Mouse (Mus musculus): ENCODE results near the gene Chn1. TPM values are rescaled to one million over a fixed set of nuclear protein-coding genes. Genes with fewer than 3 reads are reported as not detected.

The Chn1 gene
- total RNA-seq, 2 experiments from 2014 or later: 33.2 to 33.8 TPM

DNA sequence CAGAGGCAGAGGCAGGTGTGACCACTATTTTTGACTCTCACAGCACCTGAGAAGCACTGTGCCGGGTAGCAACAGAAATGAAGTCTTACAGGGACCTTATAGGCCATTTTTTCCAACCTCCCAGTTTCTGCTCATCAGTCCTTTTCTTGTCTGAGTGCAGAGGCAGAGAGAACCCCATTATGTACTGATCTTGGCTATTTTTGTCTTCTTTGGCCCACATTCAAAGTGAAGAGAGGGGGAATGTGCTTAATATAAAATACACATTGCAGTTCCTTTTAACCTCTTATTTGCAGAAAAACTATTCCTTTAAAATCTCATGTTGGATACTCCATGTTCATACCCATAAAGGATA lies 120.3 kb downstream of the Chn1 start:
- no peak for DNase-seq
- intact Hi-C loops (cut with DNase I): loop anchor here (5.0 kb wide), 1 partner anchor 68 kb away; no protein-coding TSS in a partner anchor

DNA sequence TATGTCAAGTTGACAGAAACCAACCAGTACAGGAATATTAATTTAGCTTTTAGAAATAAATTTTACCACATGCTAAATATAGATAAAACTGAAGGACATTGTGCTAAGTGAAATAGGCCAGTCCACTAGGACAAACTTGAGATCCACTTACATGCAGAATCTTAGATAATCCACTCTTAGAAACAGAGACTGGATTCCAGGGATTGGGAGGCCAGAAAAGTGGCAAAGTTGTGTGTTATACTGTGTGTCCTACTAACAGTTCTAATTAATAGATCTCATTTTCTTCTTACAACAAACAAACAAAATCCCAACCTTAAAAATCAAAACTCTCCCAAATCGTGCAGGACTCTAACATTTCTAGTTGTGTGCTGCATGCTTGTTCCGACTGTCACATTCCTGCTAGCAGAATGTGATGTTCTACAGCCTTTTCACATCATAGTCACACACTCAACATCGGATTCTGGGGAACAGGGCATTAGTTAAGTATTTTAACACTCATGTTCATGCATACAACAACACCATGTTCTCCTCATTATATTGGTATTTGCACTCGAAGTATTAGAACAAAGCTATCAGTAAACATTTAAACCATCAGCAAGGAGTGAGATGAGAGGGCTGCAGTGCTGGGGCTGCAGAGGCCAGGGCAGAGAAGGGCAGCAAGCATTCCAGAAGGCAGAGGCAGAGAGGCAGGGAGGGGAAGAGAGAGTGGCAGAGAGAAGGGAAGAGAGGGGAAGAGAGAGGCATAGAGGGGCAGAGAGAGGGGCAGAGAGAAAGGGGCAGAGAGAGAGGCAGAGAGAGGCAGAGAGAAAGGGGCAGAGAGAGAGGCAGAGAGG lies 120.9 kb downstream of the Chn1 start:
- no peak for DNase-seq
- intact Hi-C loops (cut with DNase I): loop anchor here (5.0 kb wide), 1 partner anchor 67 kb away; no protein-coding TSS in a partner anchor

DNA sequence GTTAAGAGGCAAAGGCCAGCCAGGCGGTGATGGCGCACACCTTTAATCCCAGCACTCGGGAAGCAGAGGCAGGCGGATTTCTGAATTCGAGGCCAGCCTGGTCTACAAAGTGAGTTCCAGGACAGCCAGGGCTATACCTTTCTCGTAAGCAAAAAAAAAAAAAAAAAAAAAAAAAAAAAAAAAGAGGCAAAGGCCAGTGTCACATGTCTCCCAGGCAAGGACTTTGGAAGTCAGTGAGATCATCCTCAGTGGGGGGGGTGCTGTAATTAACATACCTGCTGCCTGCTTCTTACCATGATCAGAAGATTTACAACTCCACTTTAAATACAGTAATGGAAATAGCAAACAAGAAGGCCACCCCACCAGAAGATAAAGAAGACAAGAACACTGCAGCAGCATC lies 137.5 kb downstream of the Chn1 start:
- no peak for DNase-seq
- intact Hi-C loops (cut with DNase I): no loop called here

DNA sequence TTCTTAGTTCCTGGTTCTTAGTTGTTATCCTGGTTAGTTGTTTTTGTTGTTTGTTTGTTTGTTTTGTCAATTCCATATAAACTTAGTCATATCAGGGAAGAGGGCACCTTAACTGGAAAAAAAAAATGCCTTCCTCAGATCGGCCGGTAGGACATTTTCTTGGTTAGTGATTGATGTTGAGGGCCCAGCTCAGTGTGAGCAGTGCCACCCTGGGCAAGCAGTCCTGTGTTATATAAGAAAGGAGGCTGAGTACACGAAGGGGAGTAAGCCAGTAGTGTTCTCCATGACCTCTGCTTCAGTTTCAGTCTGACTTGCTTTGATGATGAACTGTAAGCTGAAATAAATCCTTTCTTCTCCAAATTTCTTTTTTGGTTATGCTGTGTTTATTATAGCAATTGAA lies 138.8 kb downstream of the Chn1 start:
- no peak for DNase-seq
- intact Hi-C loops (cut with DNase I): no loop called here

DNA sequence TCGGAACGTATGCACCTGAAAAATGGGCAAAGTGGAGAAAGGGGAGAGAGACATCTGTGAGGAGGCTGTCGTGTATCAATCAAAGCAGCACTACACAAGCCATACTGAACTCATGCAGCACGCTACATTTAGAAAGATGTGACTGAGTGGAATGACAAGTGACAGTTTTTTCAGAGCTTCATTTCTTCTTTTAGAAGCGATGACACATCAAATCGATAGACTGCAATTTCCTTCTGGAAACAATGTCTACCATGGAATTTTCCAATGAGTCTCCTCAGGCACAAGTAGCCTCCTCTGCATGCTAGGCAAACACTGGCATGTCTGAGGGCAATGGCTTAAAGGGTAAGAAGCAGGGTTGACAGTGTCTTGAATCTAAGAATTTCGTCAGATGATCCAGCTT lies 143.3 kb downstream of the Chn1 start:
- DNase-seq: no peak
- intact Hi-C loops (cut with DNase I): no loop called here

DNA sequence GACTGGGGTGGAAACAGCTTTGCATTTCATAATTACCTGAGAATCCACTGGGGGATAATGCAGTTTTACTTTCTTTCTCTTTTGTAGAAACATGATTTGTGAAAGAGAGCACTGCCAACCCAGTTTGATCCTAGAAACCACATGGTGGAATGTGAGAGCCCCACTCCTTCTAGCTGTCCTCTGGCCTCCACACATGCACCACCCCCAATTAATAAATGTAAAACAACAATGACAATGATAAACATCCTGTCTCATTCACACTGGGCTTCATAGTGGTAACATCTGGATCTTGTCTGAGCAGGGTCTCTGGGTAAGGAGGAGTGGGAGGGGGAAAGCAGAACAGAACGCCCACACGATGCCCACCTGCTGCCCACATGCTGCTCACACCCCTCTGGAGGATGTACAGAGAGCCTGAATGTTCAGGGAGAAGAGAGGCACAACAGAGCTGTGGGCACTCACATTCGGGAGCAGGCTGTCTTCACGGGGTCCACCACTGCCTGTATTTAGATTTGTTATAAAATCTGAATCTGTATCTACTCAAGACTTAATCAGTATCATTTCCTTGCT lies 156.6 kb downstream of the Chn1 start:
- intact Hi-C loops (cut with DNase I): no loop called here
- DNase-seq: no peak

DNA sequence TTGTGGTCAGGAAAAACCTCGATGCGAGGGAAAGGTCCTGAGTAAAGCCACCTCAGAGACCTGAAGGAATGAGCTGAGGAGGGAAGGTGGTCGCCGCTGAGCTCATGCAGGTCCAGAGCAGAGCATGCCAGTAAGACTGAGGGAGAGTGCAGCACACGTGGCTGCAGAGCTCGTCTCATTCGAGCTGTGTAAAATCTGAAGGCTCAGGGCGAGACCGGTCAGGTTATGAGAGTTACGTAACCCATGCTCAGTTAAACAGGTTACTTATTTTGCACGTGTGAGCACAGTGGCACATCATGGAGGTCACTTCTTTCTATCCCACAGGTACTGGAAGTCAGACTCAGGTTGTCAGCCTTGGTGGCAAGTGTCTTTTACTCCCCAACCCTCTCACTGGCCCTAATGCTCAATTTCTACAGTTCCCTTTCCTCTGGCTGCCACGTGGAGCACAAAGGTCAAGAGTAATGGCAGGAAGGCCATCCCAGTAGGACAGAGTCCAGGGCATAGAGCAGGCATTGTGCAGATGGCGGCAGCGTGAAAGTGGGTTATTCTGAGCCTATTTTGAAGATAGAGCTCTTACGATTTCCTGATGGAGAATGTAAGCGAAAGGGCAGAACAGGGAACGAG lies 158.6 kb downstream of the Chn1 start:
- intact Hi-C loops (cut with DNase I): no loop called here
- no peak for DNase-seq

DNA sequence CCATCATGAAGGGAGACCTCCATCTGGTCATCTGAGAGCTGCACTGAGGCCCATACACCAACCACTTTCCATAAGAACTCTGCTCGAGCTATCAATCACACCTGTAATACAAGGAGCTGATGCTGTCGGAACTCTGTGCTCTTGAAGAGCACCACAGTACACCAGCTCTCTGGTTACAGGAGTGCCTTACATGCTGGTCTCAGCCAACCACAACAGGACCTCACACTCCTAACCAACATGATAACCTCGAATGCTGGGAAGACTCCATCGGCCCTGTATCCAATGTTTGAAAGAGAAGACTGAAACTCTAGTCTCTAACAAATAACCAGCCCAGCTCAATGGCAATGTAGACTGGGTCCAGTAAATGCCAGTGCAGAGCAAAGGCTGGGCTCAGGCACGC lies 159.7 kb downstream of the Chn1 start:
- no peak for DNase-seq
- intact Hi-C loops (cut with DNase I): no loop called here

DNA sequence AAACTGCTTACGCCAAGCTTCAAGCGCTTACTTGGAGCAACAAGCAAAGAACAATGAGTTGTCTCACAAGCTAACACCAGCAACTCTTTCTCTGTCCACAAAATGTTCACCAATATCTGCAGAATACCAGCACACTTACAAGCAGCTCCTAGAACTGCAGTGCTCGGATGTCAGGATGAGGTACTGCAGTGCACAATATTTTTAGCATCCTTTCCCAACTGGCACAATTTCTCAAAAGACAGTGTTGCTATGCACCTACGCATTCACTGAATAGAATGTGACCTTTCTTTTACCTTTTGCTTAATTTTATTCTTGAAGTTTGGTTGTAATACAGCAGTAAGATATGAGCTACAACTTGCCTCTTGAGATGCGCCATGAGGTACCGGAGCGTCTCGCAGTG lies 160.8 kb downstream of the Chn1 start:
- intact Hi-C loops (cut with DNase I): no loop called here
- no peak for DNase-seq

DNA sequence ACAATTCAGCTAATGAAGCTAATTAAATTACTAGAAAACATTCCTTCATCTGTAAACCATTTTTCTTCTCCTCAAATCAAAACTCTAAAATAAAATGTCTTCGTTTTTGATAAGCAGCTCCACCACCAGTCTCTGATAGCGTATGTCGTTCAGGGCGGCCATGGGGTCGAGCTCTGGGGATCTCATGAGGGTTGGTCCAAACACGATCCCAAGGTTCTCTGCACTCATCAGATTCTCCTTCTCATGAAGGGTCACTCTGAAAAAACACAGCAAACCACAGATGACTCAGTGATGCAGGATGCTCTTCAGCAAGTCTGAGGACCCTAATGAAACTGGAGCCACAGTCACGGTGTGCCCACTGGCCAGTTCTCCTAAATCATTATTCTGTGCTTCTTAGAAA lies 162.2 kb downstream of the Chn1 start:
- intact Hi-C loops (cut with DNase I): no loop called here
- DNase-seq: no peak

DNA sequence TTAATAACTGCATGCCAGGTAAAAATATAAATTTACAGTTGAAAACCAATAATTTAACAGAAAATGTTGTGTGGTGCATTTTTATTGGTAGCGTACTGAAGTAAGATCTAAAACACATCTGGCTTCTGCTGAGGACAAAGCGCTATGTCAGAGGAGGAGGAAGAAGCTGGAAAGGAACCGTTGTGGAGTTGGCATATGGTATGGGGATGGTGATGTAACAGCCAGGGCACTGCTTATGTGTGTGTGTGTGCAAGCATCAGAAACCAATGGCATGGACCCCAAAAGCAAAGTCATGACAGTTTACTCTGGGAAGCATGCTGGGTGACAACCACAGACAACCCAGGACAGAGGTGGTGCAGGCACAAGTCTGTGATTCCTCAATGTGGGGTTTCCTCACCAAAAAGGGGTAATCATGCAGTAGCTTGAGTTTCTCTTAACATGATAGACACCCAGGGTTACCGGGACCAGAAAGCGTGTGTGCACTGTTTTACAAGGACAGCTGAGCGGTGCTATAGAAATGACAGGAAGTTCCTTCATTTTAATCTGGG lies 162.7 kb downstream of the Chn1 start:
- DNase-seq: no peak
- intact Hi-C loops (cut with DNase I): no loop called here

DNA sequence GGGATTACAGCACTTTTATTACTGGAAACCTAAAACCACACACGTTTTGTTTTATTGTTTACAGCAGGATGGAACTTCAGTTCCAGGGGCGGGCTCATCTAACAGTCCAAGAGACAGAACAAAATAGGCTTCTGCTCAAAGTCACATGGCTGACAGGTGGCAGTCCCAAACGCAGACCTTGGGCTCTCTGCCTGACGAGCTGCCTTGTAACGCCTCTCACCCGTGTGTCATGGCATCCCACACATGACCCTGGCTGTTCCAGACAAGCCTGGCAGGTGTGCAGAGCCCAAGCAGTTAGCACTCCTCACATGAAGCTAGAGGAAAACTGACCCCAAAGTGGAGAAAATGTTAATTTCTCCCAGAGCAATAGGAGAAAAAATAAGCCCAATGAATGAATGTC lies 163.3 kb downstream of the Chn1 start:
- intact Hi-C loops (cut with DNase I): no loop called here
- no peak for DNase-seq

DNA sequence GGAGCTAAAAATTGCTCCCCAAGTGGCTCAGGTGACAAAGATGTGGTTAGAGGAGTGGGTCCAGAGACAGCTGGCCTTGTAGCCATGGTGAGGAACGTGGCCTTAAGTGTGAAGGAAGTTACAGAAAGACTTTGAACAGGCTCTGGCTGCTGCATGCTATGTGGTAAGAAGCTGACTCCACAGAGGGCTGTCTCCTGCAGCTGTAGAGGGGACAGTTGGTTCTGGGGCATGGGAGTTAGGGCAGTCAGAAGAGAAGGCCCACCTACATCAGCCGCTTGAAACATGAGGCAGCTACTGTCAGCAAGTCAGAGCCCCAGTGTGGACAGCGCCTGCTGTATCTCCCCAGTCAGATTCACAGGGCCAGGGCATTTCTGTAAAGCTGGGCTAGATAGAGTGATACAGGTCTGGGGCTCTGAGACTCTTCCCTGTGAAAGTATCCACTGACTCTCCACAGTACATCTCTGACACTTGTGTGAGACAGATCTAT lies 165.4 kb downstream of the Chn1 start:
- intact Hi-C loops (cut with DNase I): no loop called here

DNA sequence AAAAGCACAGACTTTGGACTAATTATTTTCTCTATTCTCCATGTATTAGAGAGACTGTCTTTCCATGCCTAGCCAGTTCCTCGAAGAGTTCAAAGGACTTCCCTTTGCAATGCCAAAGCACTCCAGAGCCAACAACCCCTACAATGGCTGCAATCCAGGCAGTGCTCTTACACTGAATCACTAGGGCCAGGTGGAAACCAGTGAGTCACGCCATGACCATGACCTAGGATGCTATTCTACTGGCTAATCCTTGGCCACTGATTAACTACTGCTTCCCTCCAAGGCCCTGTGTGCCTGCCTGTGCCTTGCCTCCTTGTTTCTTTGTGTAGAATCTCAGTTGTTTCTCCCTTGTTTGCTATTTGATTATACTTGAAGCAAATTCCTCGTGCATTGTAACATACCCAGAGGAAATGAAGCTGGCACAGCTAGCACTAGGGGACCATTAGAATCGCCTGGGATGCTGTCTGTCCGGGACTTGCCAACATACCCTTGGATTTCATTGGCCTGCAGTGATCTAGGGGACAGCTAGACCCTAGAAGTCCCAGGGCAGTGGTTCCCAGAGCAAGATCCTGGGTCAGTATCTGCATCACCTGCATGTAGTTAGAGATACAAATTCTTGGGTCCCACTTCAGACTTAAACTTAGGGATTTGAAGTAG lies 166.0 kb downstream of the Chn1 start:
- no peak for DNase-seq
- intact Hi-C loops (cut with DNase I): no loop called here

More for the DNA sequence above, 165.4 kb downstream of the Chn1 start:
- DNase-seq: no peak

DNA sequence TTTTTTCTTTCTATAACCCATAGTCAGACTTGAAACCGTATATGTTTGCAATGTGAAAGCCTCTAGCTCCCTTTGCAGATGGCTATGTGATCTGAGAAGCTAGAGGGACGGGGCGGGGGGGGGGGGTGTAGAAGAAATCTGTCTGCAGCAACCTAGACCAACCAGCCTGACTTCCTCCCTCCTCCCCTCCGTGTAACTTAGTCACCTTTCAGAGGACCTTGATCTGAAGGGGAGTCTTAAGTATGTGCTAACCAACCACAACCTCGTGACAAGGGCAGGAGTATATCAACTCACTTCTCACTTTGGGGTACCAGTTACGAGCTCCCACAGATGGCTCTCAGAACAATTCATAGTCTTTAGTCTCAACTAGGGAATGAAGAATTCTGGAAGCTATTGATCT lies 166.8 kb downstream of the Chn1 start:
- DNase-seq: no peak
- intact Hi-C loops (cut with DNase I): no loop called here

DNA sequence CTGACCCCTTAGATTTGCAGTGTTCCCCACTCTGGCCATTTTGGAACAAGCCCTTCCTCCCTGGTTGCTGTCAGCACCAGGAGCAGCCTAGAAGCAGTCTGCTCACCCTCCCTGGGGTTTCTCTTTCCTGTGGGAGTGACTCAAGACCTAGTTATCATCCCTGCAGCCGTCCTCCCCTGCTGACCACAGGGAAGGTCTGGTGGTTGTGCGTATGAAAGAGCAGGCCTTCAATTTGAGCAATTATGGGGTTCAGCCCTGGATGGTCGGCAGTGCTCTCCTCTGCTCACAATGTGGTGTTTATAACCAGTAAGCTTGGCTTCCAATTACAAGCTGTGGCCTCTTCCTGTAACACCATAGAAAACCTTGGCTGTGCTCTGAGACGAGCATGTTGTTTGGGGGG lies 167.5 kb downstream of the Chn1 start:
- no peak for DNase-seq
- intact Hi-C loops (cut with DNase I): no loop called here

DNA sequence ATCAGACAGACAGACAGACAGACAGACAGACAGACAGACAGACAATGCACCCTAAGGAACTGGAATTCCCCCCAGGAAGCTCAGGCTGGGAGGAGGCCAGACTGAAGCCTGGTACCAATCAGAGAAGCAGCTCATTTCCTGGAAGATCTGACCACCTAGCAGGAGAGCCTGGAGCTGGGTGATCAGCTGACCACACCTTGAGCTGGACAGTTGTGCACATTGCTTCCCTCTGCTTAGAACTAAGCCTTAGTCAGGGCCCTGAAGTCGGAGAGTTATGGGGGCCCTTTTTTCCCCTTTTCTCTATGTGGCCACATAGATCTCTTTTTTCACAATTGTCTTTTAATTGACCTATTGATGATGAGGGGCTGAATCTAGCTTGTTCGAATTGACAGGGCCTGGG lies 168.0 kb downstream of the Chn1 start:
- intact Hi-C loops (cut with DNase I): no loop called here
- DNase-seq: no peak

DNA sequence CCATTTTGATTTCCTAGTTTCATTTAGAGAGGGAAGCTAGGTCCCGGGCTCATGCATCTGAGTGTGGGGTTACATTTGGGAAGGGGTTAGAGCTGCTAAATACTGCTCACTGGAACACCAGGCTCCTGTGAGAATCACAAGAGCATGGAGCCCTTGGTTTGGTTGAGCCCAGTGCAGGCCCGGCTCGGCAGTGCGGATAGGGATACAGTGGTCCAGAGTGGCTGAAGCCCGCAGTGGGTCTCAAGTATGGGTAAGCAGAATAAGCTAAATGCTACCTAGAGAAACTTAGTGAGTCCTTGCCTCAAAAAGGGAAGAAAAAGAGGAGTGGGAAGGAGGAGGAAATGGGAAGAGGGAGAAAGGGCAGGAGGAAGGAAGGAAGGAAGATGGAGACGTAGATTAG lies 168.5 kb downstream of the Chn1 start:
- no peak for DNase-seq
- intact Hi-C loops (cut with DNase I): no loop called here

DNA sequence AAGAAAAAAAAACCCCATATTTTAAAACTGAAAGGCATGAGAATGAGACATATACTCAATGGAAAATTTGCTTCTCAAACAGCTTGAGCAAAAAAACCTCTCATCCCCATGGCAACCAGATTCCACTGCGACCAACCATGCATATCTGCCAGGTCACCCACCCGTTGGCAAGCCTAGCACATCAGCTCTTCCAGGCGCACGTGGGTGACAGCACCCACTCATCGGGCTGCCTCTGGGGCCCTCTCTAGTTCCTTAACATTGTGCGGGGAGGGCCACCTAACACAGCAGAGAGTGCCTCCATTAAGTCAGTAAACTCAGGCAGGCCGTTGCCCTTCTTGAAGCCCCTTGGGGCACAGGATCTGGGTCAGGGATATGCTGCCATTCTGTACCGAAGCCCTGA lies 170.1 kb downstream of the Chn1 start:
- intact Hi-C loops (cut with DNase I): no loop called here
- DNase-seq: no peak

DNA sequence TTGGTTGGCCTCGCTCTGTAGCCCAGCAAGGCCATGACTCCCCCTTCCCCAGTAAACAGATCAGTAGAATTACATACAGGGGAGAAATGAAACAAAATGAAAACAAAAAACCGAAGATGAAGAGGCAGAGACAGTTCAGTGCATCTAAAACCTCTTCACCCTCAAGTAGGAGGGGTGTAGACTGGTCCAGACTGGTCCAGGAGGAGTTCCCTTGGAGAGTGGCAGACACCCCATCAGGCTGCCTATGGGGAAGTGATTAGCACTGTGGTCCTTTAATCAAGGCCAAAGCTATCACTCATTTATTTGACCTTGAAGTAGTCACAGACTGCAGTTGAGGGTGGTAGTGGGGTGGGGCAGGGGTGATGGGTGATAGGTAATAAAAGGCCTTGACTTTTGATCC lies 170.6 kb downstream of the Chn1 start:
- no peak for DNase-seq
- intact Hi-C loops (cut with DNase I): no loop called here

DNA sequence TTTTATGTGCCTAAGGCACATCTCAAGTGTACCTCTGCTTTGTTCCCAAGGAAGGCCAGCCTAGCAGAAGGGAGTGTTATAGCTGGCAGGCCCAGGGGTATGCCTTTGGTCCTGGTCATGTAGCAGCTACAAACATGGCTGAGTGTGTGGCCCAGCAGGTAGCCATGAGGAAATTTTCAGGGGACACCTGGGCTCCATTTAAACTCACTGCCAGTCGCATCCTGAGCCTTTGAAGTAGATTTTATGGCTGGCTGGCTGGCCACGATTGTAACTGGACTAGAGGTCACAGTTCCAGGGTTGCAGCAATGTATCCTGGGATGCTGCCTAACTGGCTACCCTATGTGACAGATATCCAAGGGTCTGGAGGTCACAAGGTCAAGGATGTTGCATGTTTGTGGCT lies 174.5 kb downstream of the Chn1 start:
- intact Hi-C loops (cut with DNase I): no loop called here

More for the DNA sequence above, 174.5 kb downstream of the Chn1 start:
- DNase-seq: no peak
